Mouse (Mus musculus): ENCODE data around the gene Kcnh5. TPM values are rescaled to one million over a fixed set of nuclear protein-coding genes. Genes with fewer than 3 reads are reported as not detected.

Kcnh5 gene
- polyA plus RNA-seq, 1 experiment = 0.02 TPM

DNA sequence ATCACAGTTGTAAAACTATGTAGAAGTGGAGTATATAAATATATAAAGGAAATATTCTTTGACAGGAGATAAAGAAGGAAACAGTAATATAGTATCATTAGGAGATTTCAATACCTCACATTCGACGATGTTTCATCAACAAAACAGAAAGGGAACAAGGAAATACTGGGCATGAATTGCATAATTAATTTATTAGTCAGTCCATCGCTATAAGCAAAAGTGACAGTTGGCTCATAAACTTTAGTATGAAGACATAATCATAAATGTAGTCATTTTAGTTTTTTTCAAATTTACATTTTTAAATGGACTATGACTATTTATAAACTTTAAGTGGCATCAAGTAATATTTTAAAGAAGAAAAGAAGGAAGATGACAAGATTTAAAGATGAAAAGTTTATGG, 205.9 kb downstream of the Kcnh5 start:
- Histone ChIP-seq H3ac (ENCODE audit: control insufficient read depth, insufficient read length) (no peak overlapping the region), H3K27me3 (ENCODE audit: control insufficient read depth, insufficient read depth, insufficient read length) (no peaks in the 10 kb centered on the region), H3K4me2 (ENCODE audit: low read depth) (no peak overlapping the region), H3K79me2 (ENCODE audit: control insufficient read depth, insufficient read depth) (no peaks in the 10 kb centered on the region), H3K4me3 (no peak overlapping the region), H3K36me3 (ENCODE audit: control insufficient read depth, insufficient read depth) (no peaks in the 10 kb centered on the region)
- TF ChIP-seq TCF3 (IDR thresholded peaks at IDR 0.05; ENCODE audit: insufficient read length, low read depth) (no peak), POLR2AphosphoS2 (IDR thresholded peaks at IDR 0.05; ENCODE audit: insufficient read length, low read depth) (no peak), E2F4 (IDR thresholded peaks at IDR 0.05; ENCODE audit: insufficient read depth) (no peak), SRF (IDR thresholded peaks at IDR 0.05; ENCODE audit: control insufficient read depth, insufficient read length, low read depth) (no peak), MYOG (IDR thresholded peaks at IDR 0.05; ENCODE audit: control insufficient read depth in 1 of 3, insufficient read depth in 1 of 3, insufficient read length in 2 of 3, low read depth in 2 of 3) (no peak), REST (IDR thresholded peaks at IDR 0.05; ENCODE audit: insufficient read depth, insufficient read length) (no peak), TCF12 (IDR thresholded peaks at IDR 0.05; ENCODE audit: insufficient read depth, poor library complexity, severe bottlenecking) (no peak), MYOD1 (IDR thresholded peaks at IDR 0.05; ENCODE audit: control insufficient read depth in 1 of 3, insufficient read length in 2 of 3, low read depth in 2 of 3) (no peak), POLR2A (IDR thresholded peaks at IDR 0.05; ENCODE audit: insufficient read length, low read depth) (no peak)

DNA sequence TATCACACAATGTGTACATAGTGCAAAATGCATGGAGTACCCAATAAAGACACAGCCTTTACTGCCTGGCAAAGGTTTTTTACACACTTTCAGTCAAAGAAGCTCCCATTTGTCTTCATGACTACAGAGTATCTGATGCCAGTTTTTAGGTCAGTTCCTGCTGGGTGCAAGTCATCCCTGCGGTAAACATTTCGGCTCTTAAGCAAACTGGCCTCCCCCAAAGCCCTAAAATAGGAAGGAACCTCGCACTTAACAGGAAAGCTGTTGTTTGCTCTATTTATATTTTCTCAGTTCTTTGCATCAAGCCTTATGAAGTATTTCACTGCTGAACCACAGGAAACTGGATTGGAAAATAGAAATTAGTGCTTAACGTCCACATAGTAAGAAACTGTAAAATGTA, 207.7 kb downstream of the Kcnh5 start:
- Histone ChIP-seq H3K4me2 (ENCODE audit: low read depth) (no peak overlapping the region), H3K36me3 (ENCODE audit: control insufficient read depth, insufficient read depth) (no peaks in the 10 kb centered on the region), H3K27me3 (ENCODE audit: control insufficient read depth, insufficient read depth, insufficient read length) (no peaks in the 10 kb centered on the region), H3K79me2 (ENCODE audit: control insufficient read depth, insufficient read depth) (no peaks in the 10 kb centered on the region), H3ac (ENCODE audit: control insufficient read depth, insufficient read length) (no peak overlapping the region), H3K4me3 (no peak overlapping the region)
- no peak for TF ChIP-seq TCF12 (IDR thresholded peaks at IDR 0.05; ENCODE audit: insufficient read depth, poor library complexity, severe bottlenecking)
- TF ChIP-seq REST (IDR thresholded peaks at IDR 0.05; ENCODE audit: insufficient read depth, insufficient read length) = no peak
- no peak for TF ChIP-seq MYOD1 (IDR thresholded peaks at IDR 0.05; ENCODE audit: control insufficient read depth in 1 of 3, insufficient read length in 2 of 3, low read depth in 2 of 3)
- no peak for TF ChIP-seq MYOG (IDR thresholded peaks at IDR 0.05; ENCODE audit: control insufficient read depth in 1 of 3, insufficient read depth in 1 of 3, insufficient read length in 2 of 3, low read depth in 2 of 3)
- no peak for TF ChIP-seq TCF3 (IDR thresholded peaks at IDR 0.05; ENCODE audit: insufficient read length, low read depth)
- no peak for TF ChIP-seq POLR2AphosphoS2 (IDR thresholded peaks at IDR 0.05; ENCODE audit: insufficient read length, low read depth)

DNA sequence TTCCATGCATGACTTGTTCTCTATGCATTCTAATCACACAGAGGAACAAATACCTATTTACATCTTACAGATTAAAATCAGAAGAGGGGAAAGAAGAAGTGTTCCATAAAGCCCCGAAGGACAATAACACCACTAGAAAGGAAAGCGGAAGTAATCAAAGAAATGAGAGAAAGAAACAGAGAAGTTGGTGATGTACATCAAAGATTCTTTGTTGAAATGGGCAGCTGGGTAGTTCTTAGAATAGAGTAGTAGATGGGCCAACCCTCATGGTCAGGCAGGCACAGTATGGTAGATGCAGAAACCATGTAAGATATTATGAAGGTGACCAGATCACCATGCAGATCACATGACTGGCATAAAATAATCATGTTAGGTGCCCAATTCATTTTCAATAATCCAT, 210.9 kb downstream of the Kcnh5 start:
- TF ChIP-seq USF1 (IDR thresholded peaks at IDR 0.05; ENCODE audit: low read depth) = no peak
- TF ChIP-seq SRF (IDR thresholded peaks at IDR 0.05; ENCODE audit: control insufficient read depth, insufficient read length, low read depth) = no peak
- TF ChIP-seq E2F4 (IDR thresholded peaks at IDR 0.05; ENCODE audit: insufficient read depth) = no peak
- no peak for TF ChIP-seq TCF3 (IDR thresholded peaks at IDR 0.05; ENCODE audit: insufficient read length, low read depth)
- TF ChIP-seq POLR2A (IDR thresholded peaks at IDR 0.05; ENCODE audit: insufficient read length, low read depth) = no peak
- TF ChIP-seq MAX (IDR thresholded peaks at IDR 0.05; ENCODE audit: low read depth) = no peak
- TF ChIP-seq CEBPB (IDR thresholded peaks at IDR 0.05; ENCODE audit: insufficient read depth, poor library complexity, severe bottlenecking) = no peak
- TF ChIP-seq POLR2AphosphoS2 (IDR thresholded peaks at IDR 0.05; ENCODE audit: insufficient read length, low read depth) = no peak
- TF ChIP-seq MYOD1 (IDR thresholded peaks at IDR 0.05; ENCODE audit: control insufficient read depth in 1 of 3, insufficient read length in 2 of 3, low read depth in 2 of 3) = no peak
- no peak for TF ChIP-seq TCF12 (IDR thresholded peaks at IDR 0.05; ENCODE audit: insufficient read depth, poor library complexity, severe bottlenecking)
- no peak for TF ChIP-seq REST (IDR thresholded peaks at IDR 0.05; ENCODE audit: insufficient read depth, insufficient read length)
- no peak for TF ChIP-seq MYOG (IDR thresholded peaks at IDR 0.05; ENCODE audit: control insufficient read depth in 1 of 3, insufficient read depth in 1 of 3, insufficient read length in 2 of 3, low read depth in 2 of 3)
- Histone ChIP-seq H3K36me3 (ENCODE audit: control insufficient read depth, insufficient read depth) (no peaks in the 10 kb centered on the region), H3ac (ENCODE audit: control insufficient read depth, insufficient read length) (no peak overlapping the region), H3K27me3 (ENCODE audit: control insufficient read depth, insufficient read depth, insufficient read length) (no peaks in the 10 kb centered on the region), H3K4me2 (ENCODE audit: low read depth) (no peak overlapping the region), H3K4me3 (no peak overlapping the region), H3K79me2 (ENCODE audit: control insufficient read depth, insufficient read depth) (no peaks in the 10 kb centered on the region)

DNA sequence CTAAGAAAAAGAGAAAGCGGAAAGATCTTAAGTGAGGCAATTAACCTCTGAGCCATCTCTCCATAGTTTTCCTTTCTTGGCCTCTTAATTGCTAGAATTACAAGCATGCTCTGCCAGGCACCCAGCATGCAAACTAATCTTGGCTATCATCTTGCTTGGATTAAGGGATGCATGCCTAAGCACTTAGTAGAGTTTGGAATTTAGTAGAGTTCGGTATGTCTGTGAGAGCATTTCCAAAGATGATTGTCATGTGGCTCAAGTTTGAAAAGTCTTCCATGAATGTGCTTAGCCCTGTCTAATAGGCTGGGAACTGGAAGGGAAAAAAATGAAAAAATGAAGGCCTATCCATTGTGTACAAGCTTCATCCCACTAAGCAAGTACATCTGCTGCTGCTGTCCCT, 224.5 kb downstream of the Kcnh5 start:
- Histone ChIP-seq H3K36me3 (ENCODE audit: control insufficient read depth, insufficient read depth) (no peaks in the 10 kb centered on the region), H3K4me2 (ENCODE audit: low read depth) (no peak overlapping the region), H3ac (ENCODE audit: control insufficient read depth, insufficient read length) (no peak overlapping the region), H3K4me3 (no peak overlapping the region), H3K27me3 (ENCODE audit: control insufficient read depth, insufficient read depth, insufficient read length) (no peaks in the 10 kb centered on the region), H3K79me2 (ENCODE audit: control insufficient read depth, insufficient read depth) (no peaks in the 10 kb centered on the region)
- TF ChIP-seq SRF (IDR thresholded peaks at IDR 0.05; ENCODE audit: control insufficient read depth, insufficient read length, low read depth) = no peak
- TF ChIP-seq REST (IDR thresholded peaks at IDR 0.05; ENCODE audit: insufficient read depth, insufficient read length) = no peak
- TF ChIP-seq USF1 (IDR thresholded peaks at IDR 0.05; ENCODE audit: low read depth) = no peak
- no peak for TF ChIP-seq MAX (IDR thresholded peaks at IDR 0.05; ENCODE audit: low read depth)
- TF ChIP-seq E2F4 (IDR thresholded peaks at IDR 0.05; ENCODE audit: insufficient read depth) = no peak
- TF ChIP-seq TCF3 (IDR thresholded peaks at IDR 0.05; ENCODE audit: insufficient read length, low read depth) = no peak
- no peak for TF ChIP-seq POLR2A (IDR thresholded peaks at IDR 0.05; ENCODE audit: insufficient read length, low read depth)
- TF ChIP-seq CEBPB (IDR thresholded peaks at IDR 0.05; ENCODE audit: insufficient read depth, poor library complexity, severe bottlenecking) = no peak
- TF ChIP-seq POLR2AphosphoS2 (IDR thresholded peaks at IDR 0.05; ENCODE audit: insufficient read length, low read depth) = no peak
- no peak for TF ChIP-seq MYOD1 (IDR thresholded peaks at IDR 0.05; ENCODE audit: control insufficient read depth in 1 of 3, insufficient read length in 2 of 3, low read depth in 2 of 3)
- TF ChIP-seq TCF12 (IDR thresholded peaks at IDR 0.05; ENCODE audit: insufficient read depth, poor library complexity, severe bottlenecking) = no peak
- no peak for TF ChIP-seq MYOG (IDR thresholded peaks at IDR 0.05; ENCODE audit: control insufficient read depth in 1 of 3, insufficient read depth in 1 of 3, insufficient read length in 2 of 3, low read depth in 2 of 3)
